Mouse (Mus musculus) heart, postnatal 0 days (tissue): ENCODE measurements at regions not wholly inside any gene's neighbourhood (a gene's known extent, or its start where the extent isn't known, plus 50 kb on each side); places are given as distances from the start of the nearest gene placed in this dataset.
A peak's percentile ranks its signal among the peaks of the same experiment; 100 is the strongest.

Experiments used
- ATAC-seq: fragments of 200-750 bp; cut with Nextera tagmentation; 2 replicates; pipeline ENCODE4 v1.8.0; 2017; ENCODE audit warnings: low read depth, moderate number of reproducible peaks, moderate library complexity; ENCODE audit not compliant: insufficient read depth
- DNase-seq: peaks from one replicate; pipeline ENCODE4 v3.0.0-alpha.2; 2016; ENCODE audit warnings: low spot score
- H3K27ac ChIP-seq: fragments of 300-500 bp; sonication (generic); 2 replicates; pipeline ENCODE4 v1.5.1; 2014; ENCODE audit warnings: low read depth, mild to moderate bottlenecking
- H3K27me3 ChIP-seq: fragments of 300-500 bp; sonication (generic); 2 replicates; pipeline ENCODE4 v1.6.1; 2014; ENCODE audit warnings: low read length, mixed read lengths; ENCODE audit not compliant: control insufficient read depth, insufficient read depth
- H3K36me3 ChIP-seq: fragments of 300-500 bp; sonication (generic); replicated peaks from 2 replicates; pipeline ENCODE4 v1.6.1; 2014; ENCODE audit warnings: low read length, mixed read lengths; ENCODE audit not compliant: control insufficient read depth, insufficient read depth
- H3K4me1 ChIP-seq: fragments of 300-500 bp; sonication (generic); 2 replicates; pipeline ENCODE4 v1.6.1; 2014; ENCODE audit warnings: antibody characterized with exemption; ENCODE audit not compliant: control insufficient read depth, insufficient read depth
- H3K4me2 ChIP-seq: fragments of 300-500 bp; sonication (generic); 2 replicates; pipeline ENCODE4 v1.6.1; 2014; ENCODE audit warnings: low read depth, mild to moderate bottlenecking, low read length, moderate library complexity
- H3K4me3 ChIP-seq: fragments of 300-500 bp; sonication (generic); 2 replicates; pipeline ENCODE4 v1.5.1; 2014; ENCODE audit warnings: low read depth, low read length
- H3K9ac ChIP-seq: fragments of 300-500 bp; sonication (generic); replicated peaks from 2 replicates; pipeline ENCODE4 v1.6.1; 2014; ENCODE audit warnings: low read depth, low read length, mixed read lengths
- H3K9me3 ChIP-seq: fragments of 300-500 bp; sonication (generic); replicated peaks from 2 replicates; pipeline ENCODE4 v1.6.1; 2016; ENCODE audit warnings: low read length; ENCODE audit not compliant: control insufficient read depth
- CTCF ChIP-seq: IDR thresholded peaks from 2 replicates; pipeline ENCODE4 v1.5.1; 2016; ENCODE audit warnings: antibody characterized with exemption, control low read depth, low read depth
- EP300 ChIP-seq: IDR thresholded peaks from 2 replicates; pipeline ENCODE4 v1.6.1; 2016; ENCODE audit warnings: antibody characterized with exemption, low read depth
- WGBS: fragments of 180-500 bp; shearing (Covaris S2); extraction: QIAGEN DNeasy Blood & Tissue Kit; methylation state at CpG from one replicate; pipeline ENCODE4 v1.1.7; 2014; 5-methylcytosine and 5-hydroxymethylcytosine counted together

DNA sequence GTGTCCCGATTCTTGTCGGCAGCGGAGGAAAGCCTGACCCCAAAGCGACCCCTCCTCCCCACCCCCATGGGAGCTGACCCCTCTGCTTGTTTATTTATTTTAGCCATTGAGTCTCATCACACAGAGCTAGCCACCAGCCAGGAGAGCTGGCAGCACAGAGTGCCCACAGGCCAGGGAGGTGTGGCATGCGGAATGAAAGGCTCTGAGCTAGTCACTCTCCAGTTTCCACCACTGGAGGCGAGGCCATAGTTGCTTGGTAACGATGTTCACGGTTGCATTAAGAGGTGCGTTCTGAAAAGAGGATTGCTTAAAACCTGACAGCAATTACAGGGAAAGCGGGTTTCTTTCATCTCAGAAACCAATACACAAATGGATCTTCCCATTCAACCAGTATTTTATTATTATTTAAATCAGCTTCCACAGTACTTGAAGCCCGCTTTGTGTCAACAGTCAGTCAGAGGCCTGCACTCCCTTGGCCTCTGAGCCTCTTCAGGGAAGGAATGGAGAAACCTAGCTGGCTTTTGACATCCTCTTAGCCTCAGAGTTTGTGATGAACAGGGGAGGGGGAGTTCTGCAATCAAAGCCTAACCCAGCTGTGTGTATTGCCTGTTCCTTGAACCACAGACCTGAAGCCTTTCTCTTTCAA is 134.8 kb upstream of the Cdh4 start:
- ATAC-seq, result no peak
- H3K9me3 ChIP-seq, result no peaks in the 10 kb centered on the region
- DNase-seq, result no peak
- no peak overlapping the region for H3K27ac ChIP-seq
- no peaks in the 10 kb centered on the region for H3K4me1 ChIP-seq
- H3K4me3 ChIP-seq, result no peak overlapping the region
- WGBS, result 23% methylated on average over 11 of the region's 11 CpGs
- TF ChIP-seq CTCF (no peak), EP300 (no peak)
- no peaks in the 10 kb centered on the region for H3K36me3 ChIP-seq
- no peak overlapping the region for H3K4me2 ChIP-seq
- no peaks in the 10 kb centered on the region for H3K27me3 ChIP-seq
- no peak overlapping the region for H3K9ac ChIP-seq

DNA sequence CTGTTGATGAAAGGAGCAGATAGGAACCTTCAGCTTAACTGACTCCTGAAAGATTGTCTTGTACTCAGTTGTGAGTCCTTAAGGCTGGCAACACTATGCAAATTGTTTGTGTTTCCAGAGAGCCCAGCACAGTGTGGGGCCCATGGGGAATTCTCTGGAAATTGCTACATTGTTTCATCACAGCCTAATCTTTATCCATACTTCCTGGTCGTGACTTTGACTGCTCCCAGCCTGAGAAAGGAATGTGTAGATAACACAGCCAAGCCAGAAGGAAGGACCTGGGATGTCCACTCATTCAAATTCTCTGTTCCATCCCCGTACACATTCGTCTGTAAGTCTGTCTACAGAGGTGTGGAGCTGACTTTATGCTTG is 134.3 kb upstream of the Cdh4 start:
- H3K4me3 ChIP-seq, result no peak overlapping the region
- ATAC-seq (peak; percentile 54; the same call in 1 of the 2 replicates), DNase-seq (no peak)
- H3K9me3 ChIP-seq, result no peaks in the 10 kb centered on the region
- H3K27me3 ChIP-seq, result no peaks in the 10 kb centered on the region
- H3K4me1 ChIP-seq, result no peaks in the 10 kb centered on the region
- H3K27ac ChIP-seq, result no peak overlapping the region
- no peak overlapping the region for H3K4me2 ChIP-seq
- TF ChIP-seq CTCF, result no peak
- TF ChIP-seq EP300, result no peak
- no peak overlapping the region for H3K9ac ChIP-seq
- whole genome bisulfite sequencing, result 4% methylated on average over 3 of the region's 3 CpGs
- no peaks in the 10 kb centered on the region for H3K36me3 ChIP-seq

DNA sequence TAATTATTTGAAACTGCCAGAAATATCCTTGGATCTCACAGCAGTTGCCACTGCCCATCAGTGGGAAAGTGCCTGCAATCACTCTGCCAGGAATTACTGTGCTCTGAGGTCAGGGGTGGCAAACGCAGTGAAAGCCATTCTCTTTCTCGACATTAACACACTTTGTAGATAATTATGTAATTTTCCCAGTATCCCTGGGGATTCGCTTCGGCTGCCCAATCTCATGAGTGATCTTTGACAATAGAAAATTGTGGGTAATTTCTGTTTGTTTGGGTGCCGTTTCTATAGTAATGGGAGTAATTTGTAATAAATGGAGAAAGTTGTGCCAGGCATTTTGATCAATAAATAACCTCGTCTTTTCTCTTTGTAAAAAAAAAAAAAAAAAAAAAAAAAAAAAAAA is 124.2 kb upstream of the Cdh4 start:
- H3K9me3 ChIP-seq, result no peaks in the 10 kb centered on the region; the same call in 1 of the 2 replicates
- 71% methylated on average over 6 of the region's 6 CpGs for WGBS
- ATAC-seq (no peak), DNase-seq (no peak)
- H3K27me3 ChIP-seq, result no peaks in the 10 kb centered on the region
- TF ChIP-seq CTCF (no peak), EP300 (no peak)
- no peaks in the 10 kb centered on the region for H3K4me1 ChIP-seq
- H3K36me3 ChIP-seq, result no peaks in the 10 kb centered on the region
- no peak overlapping the region for H3K9ac ChIP-seq
- H3K27ac ChIP-seq, result no peak overlapping the region
- H3K4me2 ChIP-seq, result no peak overlapping the region
- H3K4me3 ChIP-seq, result no peak overlapping the region

DNA sequence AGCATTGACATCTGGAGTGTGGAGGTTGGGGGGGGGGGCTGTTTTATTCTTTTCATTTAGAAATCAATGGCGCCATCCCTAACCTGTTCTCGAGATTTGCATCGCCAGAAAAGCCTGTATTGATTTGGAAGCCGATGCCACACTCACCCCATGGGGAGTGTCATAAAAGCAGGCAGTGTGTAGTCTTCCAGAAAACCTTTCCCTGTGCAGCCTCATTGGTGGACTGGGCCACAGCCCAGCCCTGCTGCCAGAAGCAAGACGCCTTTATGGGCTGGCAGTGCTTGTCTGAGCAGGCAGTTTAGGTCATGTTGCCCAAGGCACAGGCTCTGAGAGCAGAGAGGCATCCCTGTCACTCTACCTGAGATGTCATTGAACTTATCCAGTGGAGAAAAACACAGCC is 117.0 kb upstream of the Cdh4 start:
- no peak overlapping the region for H3K27ac ChIP-seq
- H3K9me3 ChIP-seq, result no peaks in the 10 kb centered on the region
- ATAC-seq (no peak), DNase-seq (no peak)
- WGBS, result 75% methylated on average over 5 of the region's 5 CpGs
- TF ChIP-seq CTCF (no peak), EP300 (no peak)
- H3K9ac ChIP-seq, result no peak overlapping the region
- no peaks in the 10 kb centered on the region for H3K4me1 ChIP-seq
- H3K27me3 ChIP-seq, result no peaks in the 10 kb centered on the region
- H3K4me2 ChIP-seq, result no peak overlapping the region
- H3K36me3 ChIP-seq, result no peaks in the 10 kb centered on the region
- no peak overlapping the region for H3K4me3 ChIP-seq

DNA sequence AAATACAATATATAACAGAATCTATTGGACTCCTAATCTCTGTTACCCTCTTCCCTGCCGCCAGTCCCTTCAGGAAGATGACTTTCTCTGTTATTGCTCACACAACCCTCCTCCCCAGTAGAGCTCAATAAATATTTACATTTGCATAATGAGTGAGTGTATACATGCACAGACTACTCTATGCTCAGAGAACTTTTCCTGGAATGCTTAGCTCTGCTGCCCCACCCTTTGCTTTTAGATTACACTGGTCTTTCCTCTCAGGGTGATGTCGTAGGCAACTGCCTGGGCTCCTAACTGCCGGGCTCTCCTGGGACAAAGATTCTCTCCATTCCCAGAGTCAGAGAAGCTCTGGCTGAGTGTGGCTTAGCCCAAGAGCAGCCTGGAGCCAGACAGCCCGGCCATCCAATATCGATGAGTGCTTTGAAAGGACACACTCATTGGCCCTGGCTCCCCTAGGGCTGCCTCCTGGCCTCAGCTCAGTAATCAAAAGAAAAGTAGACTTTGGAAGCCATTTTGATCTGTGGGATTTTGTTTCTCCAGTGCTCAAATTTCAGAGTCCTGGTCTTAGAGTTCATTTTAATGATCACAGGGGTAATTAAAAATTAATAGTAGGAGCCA is 109.2 kb upstream of the Cdh4 start:
- Histone ChIP-seq H3K9me3 (no peaks in the 10 kb centered on the region), H3K4me1 (no peaks in the 10 kb centered on the region), H3K36me3 (no peaks in the 10 kb centered on the region), H3K4me3 (no peak overlapping the region), H3K9ac (no peak overlapping the region), H3K27me3 (no peaks in the 10 kb centered on the region), H3K27ac (no peak overlapping the region), H3K4me2 (no peak overlapping the region)
- TF ChIP-seq EP300, result no peak
- TF ChIP-seq CTCF, result no peak
- ATAC-seq (no peak), DNase-seq (no peak)
- WGBS, result 58% methylated on average over 5 of the region's 5 CpGs

GRCm38 (mm10) chr2:179333587-179333986 is 108.6 kb upstream of the Cdh4 start:
- Histone ChIP-seq H3K9ac (no peak overlapping the region), H3K4me1 (no peaks in the 10 kb centered on the region), H3K9me3 (no peaks in the 10 kb centered on the region), H3K27me3 (no peaks in the 10 kb centered on the region), H3K4me2 (no peak overlapping the region), H3K4me3 (no peak overlapping the region), H3K36me3 (no peaks in the 10 kb centered on the region), H3K27ac (no peak overlapping the region)
- DNase-seq (no peak), ATAC-seq (no peak)
- WGBS, result 62% methylated on average over 5 of the region's 5 CpGs
- no peak for TF ChIP-seq CTCF
- no peak for TF ChIP-seq EP300
